Mouse (Mus musculus): ENCODE measurements around the gene Irf3.
A peak's percentile ranks its signal among the peaks of the same experiment; 100 is the strongest.

DNA sequence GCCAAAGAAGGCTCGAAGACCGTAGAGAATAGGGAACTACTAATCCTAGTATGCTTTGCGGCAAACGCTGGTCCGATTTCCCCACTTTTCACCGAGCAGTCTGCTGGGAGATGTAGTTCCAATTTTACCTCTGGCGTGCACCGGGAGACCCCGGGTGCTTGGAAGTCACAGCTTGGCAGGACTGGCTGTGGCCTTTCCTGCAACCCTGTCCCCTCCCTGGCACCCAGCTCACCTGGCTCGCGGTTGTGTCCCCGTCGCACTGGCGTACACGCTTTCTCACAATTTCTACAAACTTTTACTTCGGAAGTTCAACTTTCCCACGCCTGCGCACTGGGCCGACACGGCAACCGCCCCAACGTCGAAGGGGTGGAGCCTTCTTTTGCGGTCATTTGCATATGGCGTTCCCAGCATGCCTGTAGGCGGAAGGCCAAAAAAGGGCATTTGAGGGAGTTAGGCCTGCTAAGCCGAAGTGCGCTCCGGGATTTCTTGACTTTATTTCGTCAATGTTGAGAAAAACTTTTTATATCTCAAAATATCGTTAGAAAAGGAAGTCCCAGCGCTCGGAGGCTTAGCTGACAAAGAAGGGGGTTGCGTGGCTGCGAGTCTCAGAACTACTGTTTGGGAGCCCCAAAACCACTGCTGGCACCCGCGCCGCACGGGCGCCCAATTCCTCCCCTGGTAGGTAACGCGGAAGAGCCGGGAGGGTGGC lies at the start of gene Irf3:
- TF ChIP-seq POLR2A (IDR thresholded peaks at IDR 0.05; ENCODE audit: insufficient read depth, low read depth, low read length) (peak; percentile 38; the same call in 1 of the 2 replicates), CTCF (IDR thresholded peaks at IDR 0.05; ENCODE audit: insufficient read depth, low read depth, low read length) (no peak)

All from olfactory bulb, adult 2 months (tissue).